Mouse (Mus musculus): ENCODE results near the gene Cd3eap. TPM values are rescaled to one million over a fixed set of nuclear protein-coding genes. Genes with fewer than 3 reads are reported as not detected.
A peak's percentile ranks its signal among the peaks of the same experiment; 100 is the strongest.

Gene Cd3eap
- polyA plus RNA-seq, 1 experiment from 2014 or later = 7.8 TPM

DNA sequence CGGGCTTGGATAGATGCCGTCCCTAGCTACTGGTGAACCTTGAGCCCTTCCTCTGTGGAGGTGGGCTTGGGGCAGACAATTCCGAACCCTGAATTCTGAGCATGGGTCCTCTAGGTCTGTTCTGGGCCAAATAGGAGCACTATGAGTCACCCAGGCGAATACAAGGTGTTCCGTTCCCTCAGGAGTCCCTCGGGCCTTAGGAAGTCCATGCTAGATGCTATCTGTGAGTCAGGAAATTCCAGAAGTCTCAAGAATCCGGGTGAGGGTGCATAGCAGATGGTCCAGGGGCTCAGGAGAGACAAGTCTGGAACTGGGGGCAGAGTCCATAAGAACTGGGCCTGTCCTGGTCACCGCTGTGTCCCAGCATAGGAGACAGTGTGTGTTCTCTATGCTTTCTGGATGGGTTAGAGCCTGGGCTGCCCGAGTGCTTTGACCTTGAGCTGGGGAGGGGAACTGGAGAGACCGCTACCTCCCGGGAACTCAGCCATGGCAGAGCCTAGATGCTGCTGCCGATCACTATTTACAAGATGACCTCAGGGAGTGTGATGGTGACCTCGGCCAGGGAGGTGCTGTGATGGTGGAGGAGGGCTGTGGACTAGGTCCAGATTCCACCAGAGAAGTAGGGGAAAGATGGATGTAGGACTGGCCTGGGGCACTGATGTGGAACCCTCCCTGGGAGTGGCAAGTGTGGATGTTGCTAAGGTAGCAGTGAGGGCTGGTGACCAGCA is 9.9 kb downstream of the Cd3eap start:
- Histone ChIP-seq H3K4me3 (ENCODE audit: low read depth, low read length) (no peak overlapping the region), H3K27ac (ENCODE audit: low read depth) (no peak overlapping the region), H3K4me1 (ENCODE audit: insufficient read depth) (peaks cover 11% of the 10 kb centered on the region), H3K27me3 (ENCODE audit: insufficient read depth, low read length) (no peaks in the 10 kb centered on the region), H3K9me3 (ENCODE audit: low read length) (no peaks in the 10 kb centered on the region), H3K36me3 (replicated peaks; ENCODE audit: insufficient read depth, low read length) (peaks cover 7% of the 10 kb centered on the region), H3K9ac (replicated peaks) (no peak overlapping the region), H3K4me2 (ENCODE audit: low read depth, low read length) (no peak overlapping the region)
- ATAC-seq = no peak
- 71% methylated on average over 13 of the region's 13 CpGs for WGBS (ENCODE audit: insufficient replicate concordance)
- no peak for DNase-seq
- TF ChIP-seq CTCF (IDR thresholded peaks at IDR 0.05; ENCODE audit: low read depth) (no peak), EP300 (IDR thresholded peaks at IDR 0.05; ENCODE audit: low read depth) (no peak)

DNA sequence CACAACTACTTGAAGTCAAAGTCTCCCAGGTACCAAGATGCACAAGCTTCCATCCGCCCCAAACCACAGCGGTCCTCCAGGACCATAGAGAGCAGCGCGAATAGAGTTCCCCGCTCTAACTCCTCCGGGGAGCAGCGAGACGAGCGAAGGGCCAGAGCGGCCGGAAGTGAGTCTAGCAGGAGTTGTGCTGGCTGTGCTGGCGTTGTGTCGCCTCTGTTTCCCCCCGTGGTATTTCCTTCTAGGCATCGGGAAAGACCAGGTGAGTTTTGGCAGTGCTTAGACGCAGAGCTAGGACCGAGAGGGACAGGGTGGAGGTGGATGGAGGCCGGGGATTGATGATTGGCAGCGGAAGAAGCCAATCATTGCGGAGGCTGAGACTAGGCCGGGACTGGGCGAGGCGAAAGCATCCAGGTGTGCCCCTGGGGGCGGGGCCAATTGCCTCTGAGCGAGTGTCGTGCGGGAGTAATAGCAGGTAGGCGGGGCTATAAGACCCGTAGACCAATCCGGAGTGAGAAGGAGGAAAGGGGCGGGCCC is 14.3 kb downstream of the Cd3eap start:
- peaks cover 30% of the 10 kb centered on the region for H3K4me1 ChIP-seq (ENCODE audit: insufficient read depth)
- H3K4me3 ChIP-seq (ENCODE audit: low read depth, low read length) = peak overlapping the region; percentile 63
- H3K4me2 ChIP-seq (ENCODE audit: low read depth, low read length) = peak overlapping the region; percentile 75
- DNase-seq (peak; percentile 97), ATAC-seq (peak; percentile 98)
- H3K27ac ChIP-seq (ENCODE audit: low read depth) = peak overlapping the region; percentile 56; the same call in 1 of the 2 replicates
- peak overlapping the region; percentile 58 for H3K9ac ChIP-seq (replicated peaks)
- H3K27me3 ChIP-seq (ENCODE audit: insufficient read depth, low read length) = peaks cover 23% of the 10 kb centered on the region
- no peaks in the 10 kb centered on the region for H3K9me3 ChIP-seq (ENCODE audit: low read length)
- WGBS (ENCODE audit: insufficient replicate concordance) = under 1% methylated on average over 31 of the region's 31 CpGs
- H3K36me3 ChIP-seq (replicated peaks; ENCODE audit: insufficient read depth, low read length) = 0 out of 2 replicates have a peak, but pooled peaks cover 4% of the 10 kb centered on the region
- no peak for TF ChIP-seq CTCF (IDR thresholded peaks at IDR 0.05; ENCODE audit: low read depth)
- no peak; the same call in 1 of the 2 replicates for TF ChIP-seq EP300 (IDR thresholded peaks at IDR 0.05; ENCODE audit: low read depth)

DNA sequence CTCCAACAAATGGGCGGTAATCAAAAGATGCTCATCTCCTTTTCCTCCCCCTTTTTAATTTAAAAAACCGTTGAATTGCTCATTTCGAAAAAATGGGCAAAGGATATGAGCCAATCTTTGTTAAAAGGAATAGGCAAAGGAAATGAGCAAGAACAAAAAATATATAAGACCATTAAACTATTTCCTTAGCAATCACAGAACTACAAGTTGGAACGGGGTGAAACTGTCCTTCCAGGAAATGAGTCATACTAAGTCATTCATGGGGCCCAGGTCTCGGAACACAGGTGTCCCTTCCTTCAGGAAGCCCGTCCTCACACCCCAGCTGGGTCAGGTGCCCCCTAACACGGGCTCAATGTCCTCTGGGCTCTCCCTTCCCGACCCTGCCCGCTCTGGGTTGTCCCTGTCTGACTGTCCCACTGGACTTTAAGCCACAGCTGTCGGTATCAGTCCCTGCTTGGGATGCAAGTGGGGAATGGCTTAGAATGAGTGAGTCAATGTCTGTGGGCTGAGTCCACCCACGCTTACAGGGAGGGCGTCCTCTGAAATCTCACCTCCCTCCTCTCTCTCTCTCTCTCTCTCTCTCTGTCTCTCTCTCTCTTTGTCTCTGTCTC is 14.9 kb downstream of the Cd3eap start, which contains the start of gene Ercc1:
Gene Ercc1, plus strand, starts transcription at position 542 of the 611 bp plus-strand sequence.
- ATAC-seq = no peak
- H3K4me2 ChIP-seq (ENCODE audit: low read depth, low read length) = peak within 1 kb of the TSS; percentile 75
- TF ChIP-seq EP300 (IDR thresholded peaks at IDR 0.05; ENCODE audit: low read depth) (no peak), CTCF (IDR thresholded peaks at IDR 0.05; ENCODE audit: low read depth) (no peak)
- peak within 1 kb of the TSS; percentile 63 for H3K4me3 ChIP-seq (ENCODE audit: low read depth, low read length)
- H3K36me3 ChIP-seq (replicated peaks; ENCODE audit: insufficient read depth, low read length) = 0 out of 2 replicates have a peak, but pooled peaks cover 1% of the 10 kb centered on the region
- WGBS (ENCODE audit: insufficient replicate concordance) = 17% methylated on average over 12 of the region's 12 CpGs
- DNase-seq = no peak
- H3K4me1 ChIP-seq (ENCODE audit: insufficient read depth) = peaks cover 30% of the 10 kb centered on the region
- H3K27ac ChIP-seq (ENCODE audit: low read depth) = peak within 1 kb of the TSS; percentile 56; the same call in 1 of the 2 replicates
- peaks cover 23% of the 10 kb centered on the region for H3K27me3 ChIP-seq (ENCODE audit: insufficient read depth, low read length)
- H3K9me3 ChIP-seq (ENCODE audit: low read length) = no peaks in the 10 kb centered on the region
- peak within 1 kb of the TSS; percentile 58 for H3K9ac ChIP-seq (replicated peaks)

DNA sequence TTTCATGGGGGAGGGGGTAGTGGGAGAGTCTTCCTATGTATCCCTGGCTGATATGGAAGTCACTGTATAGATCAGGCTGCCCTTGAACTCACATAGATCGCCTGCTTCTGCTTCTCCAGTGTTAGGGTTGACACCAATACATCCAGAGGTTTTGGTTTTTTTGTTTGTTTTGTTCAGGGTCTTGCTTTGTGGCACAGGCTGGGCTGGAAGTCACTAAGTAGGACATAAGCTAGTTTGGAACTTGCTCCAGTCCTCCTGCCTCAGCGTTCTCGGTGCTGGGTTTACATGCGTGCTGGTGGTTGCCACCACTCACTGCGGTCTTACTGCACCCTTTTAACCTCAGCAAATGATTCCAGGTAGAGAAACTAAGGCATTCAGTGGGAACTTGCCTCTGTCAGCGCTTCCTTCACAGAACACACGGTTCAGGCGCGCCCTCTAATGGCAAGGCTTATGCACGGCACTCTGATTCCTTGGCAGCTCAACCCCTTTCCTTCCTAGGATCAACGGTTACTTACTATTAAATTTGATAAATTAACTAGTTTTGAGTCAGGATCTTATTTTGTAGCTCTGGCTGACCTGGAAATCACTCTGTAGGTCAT is 16.0 kb downstream of the Cd3eap start:
- Histone ChIP-seq H3K4me3 (ENCODE audit: low read depth, low read length) (no peak overlapping the region), H3K4me2 (ENCODE audit: low read depth, low read length) (peak overlapping the region; percentile 40), H3K36me3 (replicated peaks; ENCODE audit: insufficient read depth, low read length) (no peaks in the 10 kb centered on the region), H3K9me3 (ENCODE audit: low read length) (no peaks in the 10 kb centered on the region), H3K27me3 (ENCODE audit: insufficient read depth, low read length) (peaks cover 23% of the 10 kb centered on the region), H3K27ac (ENCODE audit: low read depth) (no peak overlapping the region), H3K4me1 (ENCODE audit: insufficient read depth) (peaks cover 30% of the 10 kb centered on the region), H3K9ac (replicated peaks) (no peak overlapping the region)
- peak; percentile 85 for DNase-seq
- under 1% methylated on average over 11 of the region's 11 CpGs for WGBS (ENCODE audit: insufficient replicate concordance)
- ATAC-seq = no peak
- no peak for TF ChIP-seq EP300 (IDR thresholded peaks at IDR 0.05; ENCODE audit: low read depth)
- peak; percentile 96 for TF ChIP-seq CTCF (IDR thresholded peaks at IDR 0.05; ENCODE audit: low read depth)

DNA sequence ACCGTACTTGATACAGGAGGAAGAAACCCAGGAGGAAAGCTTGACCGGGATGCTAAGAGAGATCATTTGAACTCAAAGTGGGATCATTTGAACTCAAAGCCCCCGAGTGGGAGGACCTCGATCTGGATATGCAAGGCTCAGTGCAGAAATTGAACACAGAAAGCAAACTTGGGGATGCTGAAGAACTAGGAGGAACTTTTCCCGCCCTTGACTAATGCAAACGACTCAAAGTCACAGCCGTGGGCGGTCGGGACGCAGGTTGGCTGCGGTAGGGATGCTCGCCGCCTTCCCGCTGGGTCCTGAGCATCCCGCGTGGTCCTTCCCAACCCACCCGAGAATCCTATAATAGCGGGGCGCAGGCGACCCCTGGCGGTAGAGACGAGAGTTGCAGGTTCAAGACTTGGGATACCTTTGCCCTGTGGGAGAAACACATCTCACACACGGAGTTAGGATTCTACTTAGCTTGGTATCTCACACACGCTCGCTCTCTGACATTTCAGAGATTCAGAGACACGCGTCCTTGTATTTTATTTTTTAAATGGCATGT is 16.7 kb downstream of the Cd3eap start:
- H3K4me2 ChIP-seq (ENCODE audit: low read depth, low read length) = peak overlapping the region; percentile 58
- WGBS (ENCODE audit: insufficient replicate concordance) = under 1% methylated on average over 27 of the region's 27 CpGs
- no peak overlapping the region for H3K27ac ChIP-seq (ENCODE audit: low read depth)
- TF ChIP-seq CTCF (IDR thresholded peaks at IDR 0.05; ENCODE audit: low read depth) (peak; percentile 98), EP300 (IDR thresholded peaks at IDR 0.05; ENCODE audit: low read depth) (no peak)
- peak overlapping the region; percentile 24 for H3K4me3 ChIP-seq (ENCODE audit: low read depth, low read length)
- H3K36me3 ChIP-seq (replicated peaks; ENCODE audit: insufficient read depth, low read length) = no peaks in the 10 kb centered on the region
- H3K9ac ChIP-seq (replicated peaks) = no peak overlapping the region
- no peak for ATAC-seq
- peaks cover 30% of the 10 kb centered on the region for H3K4me1 ChIP-seq (ENCODE audit: insufficient read depth)
- no peaks in the 10 kb centered on the region for H3K9me3 ChIP-seq (ENCODE audit: low read length)
- H3K27me3 ChIP-seq (ENCODE audit: insufficient read depth, low read length) = peaks cover 23% of the 10 kb centered on the region
- DNase-seq = peak; percentile 87
